Mouse (Mus musculus) gastrocnemius, postnatal 4 days (tissue): ENCODE measurements around the gene Ptgs1. TPM values are rescaled to one million over a fixed set of nuclear protein-coding genes. Genes with fewer than 3 reads are reported as not detected.

Experiments
- DNase-seq, 2 experiments: peaks; one replicate each; pipeline ENCODE4 v3.0.0; 2021 to 2022; ENCODE audit warnings: low spot score in 2 of 2, mixed read lengths in 2 of 2
- total RNA-seq, 2 experiments: library from RNA; stranded (reverse); gene quantifications; 2 replicates each; pipeline ENCODE4 v1.2.3; 2021

The Ptgs1 gene
- total RNA-seq, 2 experiments from 2014 or later, result 5.7 to 6.7 TPM

DNA sequence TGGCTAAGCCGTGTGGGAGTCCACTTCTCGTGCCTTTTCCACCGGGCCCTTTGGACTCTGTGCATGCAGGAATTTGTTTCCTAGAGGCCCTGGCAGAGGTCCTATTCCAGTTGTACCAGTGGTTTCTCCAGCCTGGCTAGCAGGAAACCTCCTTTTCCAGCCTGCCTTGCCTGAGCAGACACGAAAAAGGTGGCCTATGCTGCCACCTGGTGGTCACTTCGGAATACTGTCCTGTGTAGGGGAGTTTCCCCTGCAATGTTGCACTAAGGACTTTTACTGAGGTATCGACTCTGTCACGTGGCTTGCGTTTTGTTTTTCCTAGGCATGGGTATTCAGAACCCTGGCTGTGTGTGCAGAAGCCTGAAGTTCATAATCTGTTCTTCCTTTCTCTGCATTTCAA is 16.2 kb upstream of the Ptgs1 start:
- peak; percentile 76 to 81 for DNase-seq

DNA sequence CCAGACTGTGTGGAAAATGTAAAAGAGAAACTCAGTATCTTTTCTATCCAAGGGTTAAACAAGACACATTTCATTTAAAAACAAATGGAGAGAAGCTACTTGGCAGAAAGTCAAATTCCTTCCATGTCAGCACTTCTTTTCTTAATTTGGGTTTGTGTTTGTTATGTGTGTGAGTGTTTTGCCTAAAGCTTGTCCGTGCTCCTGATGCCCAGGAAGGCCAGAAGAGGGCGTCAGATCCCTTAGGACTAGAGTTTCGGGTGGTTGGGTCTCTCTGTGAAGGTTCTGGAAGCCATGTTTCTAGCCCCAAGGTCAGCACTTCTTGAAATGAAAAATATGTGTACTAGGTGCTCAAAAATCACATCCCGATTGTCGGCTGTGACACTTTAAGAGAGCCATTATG is 15.8 kb upstream of the Ptgs1 start:
- DNase-seq, result no peak

DNA sequence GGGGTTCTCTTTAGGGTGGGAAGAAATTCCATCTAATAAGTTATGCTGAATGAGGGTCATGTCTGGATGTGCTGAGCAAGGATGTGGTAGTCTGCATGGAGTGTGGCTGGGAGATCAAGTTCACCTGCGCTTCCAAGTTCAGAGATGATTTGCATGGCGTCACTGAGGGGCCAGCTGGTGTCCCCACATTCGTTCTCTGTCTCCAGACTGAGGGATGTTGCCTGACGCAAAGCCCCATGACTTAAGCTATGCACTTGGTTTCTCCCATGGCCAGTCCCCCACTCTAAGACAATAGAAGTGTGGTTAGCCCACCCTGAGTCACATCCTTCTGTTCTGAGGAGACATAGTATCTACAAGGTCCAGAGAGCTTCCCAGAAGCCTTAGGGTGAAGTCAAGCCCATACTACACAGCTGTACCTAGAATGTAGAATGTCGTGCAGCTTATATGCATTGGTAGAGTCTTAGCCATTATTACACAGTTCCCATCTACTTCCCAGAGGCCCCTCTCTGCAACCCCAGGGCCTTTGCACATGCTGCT is 15.0 kb upstream of the Ptgs1 start:
- DNase-seq, result no peak

DNA sequence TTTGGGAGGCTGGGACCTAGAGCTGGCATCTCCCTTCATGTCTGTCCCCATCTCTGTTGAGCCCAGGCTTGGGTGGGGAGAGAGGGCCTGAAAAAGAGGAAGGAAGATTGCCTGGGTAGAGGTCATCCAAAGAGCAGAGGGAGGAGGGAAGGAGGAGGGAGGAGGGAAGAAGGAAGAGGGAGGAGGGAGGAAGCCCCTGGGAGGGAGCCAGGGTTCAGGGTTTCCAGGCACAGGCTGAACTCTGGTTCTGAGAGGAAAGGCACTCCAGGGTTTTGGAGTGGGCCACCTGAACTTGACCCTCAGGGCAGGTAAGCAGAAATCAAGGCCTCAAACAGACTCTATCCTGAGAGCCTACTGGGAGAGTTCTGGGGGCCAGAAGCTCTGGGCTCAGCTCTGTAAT is 13.7 kb upstream of the Ptgs1 start:
- no peak for DNase-seq

DNA sequence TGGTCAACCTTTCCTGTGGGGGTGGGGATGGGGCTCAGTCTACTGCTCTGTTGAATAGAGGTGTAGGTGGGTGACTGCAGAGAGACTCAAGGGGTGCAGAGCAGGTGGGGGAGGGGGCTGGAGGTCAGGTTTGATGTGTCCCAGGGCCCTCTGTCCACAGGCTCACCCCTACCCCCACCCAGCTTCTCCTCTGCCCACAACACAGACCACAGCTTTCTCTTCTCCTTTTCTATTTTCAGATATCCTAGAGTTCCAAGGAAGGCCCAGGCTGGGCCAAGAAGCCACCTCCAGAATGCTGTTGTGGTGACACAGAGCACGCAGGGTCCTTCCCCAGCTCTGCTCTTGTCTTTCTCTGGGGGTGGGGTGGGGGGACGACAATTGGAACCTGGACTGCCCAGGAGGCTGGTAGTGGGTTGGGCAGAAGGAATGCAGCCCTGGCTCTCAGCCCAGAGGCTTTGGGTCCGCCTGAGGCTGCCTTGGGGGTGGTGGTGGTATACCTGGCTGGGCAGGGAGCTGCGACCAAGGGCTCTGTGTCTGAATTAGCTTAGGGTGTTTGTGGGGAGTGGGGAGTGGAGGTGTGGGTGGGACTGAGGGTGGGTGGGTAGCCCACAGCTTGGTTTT is 13.2 kb upstream of the Ptgs1 start:
- DNase-seq, result no peak

DNA sequence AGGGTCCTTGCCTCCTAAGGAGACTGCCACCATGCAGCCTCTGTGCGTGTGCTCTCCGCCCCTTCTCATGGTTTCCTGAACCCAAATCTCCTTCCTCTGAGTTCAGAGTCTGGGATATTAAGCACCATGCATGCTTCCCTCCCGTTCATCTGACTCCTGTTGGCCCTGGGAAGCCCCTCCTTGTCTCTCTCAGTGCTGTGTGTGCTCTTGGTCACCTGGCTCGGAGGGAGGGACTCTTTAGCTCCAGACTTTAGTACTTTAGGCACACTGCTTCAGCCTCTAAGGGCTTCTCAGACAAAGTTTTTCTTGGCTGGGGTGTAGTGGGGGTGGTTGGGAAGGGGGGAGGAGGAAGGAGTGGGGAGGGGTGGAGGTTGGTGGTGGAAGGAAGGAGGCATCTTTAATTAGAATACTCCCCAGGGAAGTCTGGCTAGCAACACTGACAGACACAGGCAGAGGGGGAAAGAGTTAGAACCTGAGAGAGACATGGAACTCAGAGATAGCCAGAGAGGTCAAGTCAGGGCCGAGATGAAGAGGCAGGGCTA is 12.5 kb upstream of the Ptgs1 start:
- DNase-seq, result no peak

DNA sequence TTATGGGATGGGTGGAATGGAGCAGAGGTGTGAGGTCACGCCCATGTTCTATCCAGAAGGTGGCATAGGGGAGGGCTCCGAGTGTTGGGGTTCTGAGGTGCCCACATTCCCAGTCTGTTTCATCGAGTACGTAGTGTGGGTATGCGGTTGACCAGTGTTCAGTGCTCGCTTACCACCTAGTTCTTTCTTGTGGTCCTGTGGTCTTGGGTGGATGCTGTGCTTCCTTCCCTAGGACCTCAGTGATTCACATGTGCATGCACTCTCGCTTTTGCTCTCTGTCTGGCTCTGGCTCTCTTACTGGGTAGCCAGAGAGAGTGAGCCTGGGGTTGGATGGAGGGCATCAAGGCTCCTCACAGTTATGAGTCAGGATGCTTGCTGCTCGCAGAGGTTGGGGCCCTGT is 10.1 kb upstream of the Ptgs1 start:
- DNase-seq, result no peak

DNA sequence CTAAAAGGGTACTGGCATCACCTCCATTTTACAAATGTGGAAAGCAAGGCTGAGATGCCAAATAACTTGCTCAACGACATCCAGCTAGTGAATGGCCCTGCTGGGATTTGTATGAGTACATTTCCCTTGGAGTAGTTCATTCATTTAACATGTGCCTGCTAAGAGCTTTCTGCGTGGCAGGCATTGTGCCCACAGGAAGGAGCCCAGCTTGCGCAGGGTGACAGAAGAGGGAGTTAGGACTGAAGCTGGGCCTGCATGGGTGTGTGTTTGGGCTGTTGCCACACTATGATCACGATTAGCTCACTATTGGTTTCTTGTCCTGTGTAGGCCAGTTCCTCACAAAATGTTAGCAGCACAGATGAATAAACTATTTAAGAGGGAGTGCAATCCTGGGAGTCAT is 9.3 kb upstream of the Ptgs1 start:
- DNase-seq, result no peak

DNA sequence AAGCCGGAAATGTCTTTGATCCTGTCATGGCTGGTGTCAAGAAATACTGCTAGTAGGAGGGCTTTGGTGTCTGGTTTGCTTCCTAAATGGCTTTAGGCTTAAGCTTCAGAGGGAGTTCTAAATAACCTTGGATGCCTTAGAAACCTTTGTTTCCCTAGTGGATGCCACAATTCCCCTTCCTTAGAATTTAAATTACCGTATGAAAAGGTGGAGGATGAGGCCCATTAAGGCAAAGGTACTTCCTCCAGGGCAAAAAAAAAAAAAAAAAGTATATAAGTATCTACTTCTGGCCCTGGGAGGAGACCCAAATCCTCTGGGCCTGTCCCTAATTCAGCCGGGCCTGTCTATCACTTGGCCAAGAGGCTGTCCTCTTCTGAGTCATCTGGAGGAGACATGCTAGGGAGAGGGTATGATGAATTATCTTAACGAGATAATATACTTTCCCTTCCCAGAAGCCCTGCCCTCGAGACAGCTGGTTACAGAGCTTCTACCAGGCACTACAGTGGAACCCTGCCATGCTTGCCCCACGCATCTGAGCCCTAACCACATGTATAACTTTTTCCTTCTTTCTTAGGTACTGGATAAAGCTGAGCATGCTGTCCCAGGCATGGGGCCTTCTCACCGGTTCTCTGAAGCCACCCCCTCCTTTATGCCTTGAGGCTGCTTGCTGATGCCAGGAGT is 7.9 kb upstream of the Ptgs1 start:
- DNase-seq, result no peak

DNA sequence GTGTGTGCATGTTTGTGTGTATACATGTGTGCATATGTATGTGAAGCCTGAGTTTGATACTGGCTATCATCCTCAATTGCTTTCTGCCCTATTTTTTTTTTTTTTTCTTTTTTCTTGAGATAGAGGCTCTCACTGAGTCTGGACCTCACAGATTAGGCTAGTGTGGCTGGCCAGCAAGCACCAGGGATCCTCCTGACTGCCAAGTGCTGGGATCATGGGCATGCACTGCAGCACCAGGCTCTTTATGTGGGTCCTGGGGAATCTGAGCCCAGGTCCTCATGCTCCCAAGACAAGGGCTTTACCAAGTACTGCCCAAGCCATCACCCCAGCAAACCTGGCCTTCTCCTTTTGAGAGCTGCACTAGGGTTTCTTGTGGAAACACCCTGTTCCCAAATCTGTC is 6.8 kb upstream of the Ptgs1 start:
- DNase-seq, result no peak

DNA sequence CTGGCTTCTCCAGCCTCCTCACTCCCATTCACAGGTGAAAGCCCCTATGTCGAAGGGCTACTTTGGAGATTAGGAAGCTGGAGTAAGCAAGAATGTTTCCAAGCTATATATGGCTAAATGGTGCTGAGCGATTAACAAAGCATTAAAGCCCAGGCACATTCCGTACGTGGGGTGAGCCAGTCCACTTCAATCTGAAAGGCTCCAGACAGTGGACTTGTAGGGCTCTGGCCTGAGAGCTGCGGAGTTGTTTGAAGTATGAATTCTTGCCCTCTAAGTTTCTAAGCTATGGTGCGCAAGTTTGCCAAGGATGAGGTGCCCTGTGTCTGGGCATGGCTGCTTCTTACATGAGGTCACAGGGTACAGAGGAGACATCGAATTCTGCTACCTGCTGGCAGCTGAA is 6.1 kb upstream of the Ptgs1 start:
- no peak for DNase-seq

DNA sequence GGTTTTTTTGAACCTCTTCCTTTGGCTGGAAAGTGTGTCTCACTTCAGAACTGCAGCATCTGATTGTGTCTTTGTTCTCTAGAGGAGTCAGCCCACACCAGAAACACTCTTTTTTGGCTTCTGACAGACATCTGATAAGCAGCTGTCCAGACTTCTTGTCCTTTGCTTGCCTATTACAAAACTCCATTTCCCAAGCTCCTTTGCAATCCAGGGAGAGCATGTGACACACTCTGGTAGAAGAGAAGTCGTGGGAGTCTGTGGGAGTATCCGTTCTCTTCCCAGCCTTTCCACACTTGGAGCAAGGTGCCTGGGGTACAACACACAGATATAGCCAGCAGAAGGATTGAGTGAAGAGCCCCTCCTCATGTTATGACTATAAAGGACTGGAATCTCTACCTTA is 5.6 kb upstream of the Ptgs1 start:
- DNase-seq, result no peak

DNA sequence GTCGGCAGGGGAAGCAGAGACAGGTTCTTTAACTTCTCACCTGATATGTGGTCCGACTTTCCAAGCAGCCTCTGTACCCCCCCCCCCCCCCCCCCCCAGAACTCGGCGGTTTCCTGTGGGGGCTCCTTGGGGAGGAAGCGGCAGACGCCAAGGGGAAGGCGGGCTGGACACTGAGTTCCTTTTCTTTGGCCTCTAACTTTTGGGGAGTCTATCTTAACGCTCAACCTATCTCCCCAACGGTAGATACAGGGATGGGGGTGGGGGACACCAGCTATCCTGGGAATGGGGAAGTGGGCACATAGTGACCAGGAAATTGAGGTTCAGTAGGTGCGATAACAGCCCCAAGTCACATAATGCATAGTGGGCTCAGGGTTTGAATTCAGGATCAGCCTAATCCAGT is 741 bp downstream of the Ptgs1 start:
- DNase-seq, result no peak

DNA sequence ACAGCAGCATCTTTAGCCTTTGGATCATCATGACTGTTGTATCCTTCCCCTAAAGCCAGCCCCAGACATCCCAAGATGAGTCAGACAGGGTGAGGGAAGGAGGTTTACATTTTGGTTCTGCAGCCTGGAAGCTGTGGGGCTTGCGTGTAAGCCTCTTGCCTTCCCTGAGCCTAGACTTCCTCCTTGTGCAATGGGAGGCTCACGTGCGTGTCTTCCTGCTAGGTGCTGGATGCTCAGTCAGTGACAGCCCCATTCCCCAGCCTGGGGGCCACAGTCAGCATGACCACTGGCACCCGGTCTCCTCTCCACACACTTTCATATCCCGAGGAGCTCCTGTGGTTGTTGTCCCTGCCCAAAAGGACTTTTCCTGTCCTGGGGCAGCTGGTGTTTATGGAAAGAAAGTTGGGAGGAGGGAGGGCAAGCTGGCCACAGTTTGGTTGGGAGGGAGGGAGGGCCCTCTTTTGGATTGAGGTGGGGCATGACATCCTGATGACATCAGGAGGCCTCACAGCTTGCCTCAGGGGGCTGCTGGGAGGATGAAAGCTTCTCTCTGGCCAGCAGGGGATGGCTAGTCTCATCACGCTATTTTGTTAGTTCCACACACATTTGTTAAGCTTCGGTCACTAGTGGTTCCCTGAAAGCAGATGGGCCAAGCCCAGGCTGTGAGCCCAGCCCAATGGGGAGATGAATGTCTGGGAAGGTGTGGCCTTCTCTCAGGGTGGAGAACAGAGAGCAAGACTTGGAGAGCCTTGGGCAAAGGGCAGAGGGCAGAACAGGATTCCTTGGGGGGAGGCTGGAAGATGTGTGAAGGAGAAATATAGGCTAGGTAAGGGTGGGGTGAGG is 4.5 kb downstream of the Ptgs1 start:
- no peak for DNase-seq

DNA sequence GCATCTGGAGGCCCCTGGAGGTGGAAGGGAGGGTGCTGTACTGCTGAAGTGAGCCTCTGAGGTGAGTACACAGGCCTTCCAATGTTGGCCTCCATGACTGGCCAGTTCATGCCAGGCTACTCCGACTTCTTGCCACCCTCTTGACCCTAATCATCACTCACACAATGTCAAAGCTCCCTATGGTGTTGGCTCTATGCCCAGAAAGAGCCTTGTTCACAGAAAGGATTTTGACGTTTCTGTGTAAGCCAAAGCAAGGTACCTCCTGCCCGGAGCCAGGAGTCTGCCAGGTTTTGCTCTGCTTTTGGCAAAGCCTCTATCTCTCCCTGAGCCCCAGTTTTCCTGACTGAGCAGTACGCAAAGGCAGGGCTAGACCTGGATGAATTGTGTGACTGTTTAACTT is 5.7 kb downstream of the Ptgs1 start:
- no peak for DNase-seq

DNA sequence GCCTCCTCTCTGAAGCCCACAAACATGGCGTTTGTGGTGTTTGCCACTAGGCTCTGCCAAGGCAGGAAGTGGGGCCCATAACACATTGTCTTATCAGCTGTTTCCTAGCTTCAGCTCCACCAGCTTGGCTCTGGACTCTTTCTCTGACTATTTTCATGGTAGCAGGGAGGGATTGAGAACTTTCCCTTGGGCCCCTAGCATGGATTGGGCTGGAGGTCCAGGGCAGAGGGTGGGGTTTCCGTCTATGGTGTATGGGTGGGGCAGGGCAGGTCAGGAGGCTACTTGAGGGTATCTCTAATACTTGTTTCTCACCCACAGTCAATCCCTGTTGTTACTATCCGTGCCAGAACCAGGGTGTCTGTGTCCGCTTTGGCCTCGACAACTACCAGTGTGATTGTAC is 6.7 kb downstream of the Ptgs1 start:
- DNase-seq, result no peak

DNA sequence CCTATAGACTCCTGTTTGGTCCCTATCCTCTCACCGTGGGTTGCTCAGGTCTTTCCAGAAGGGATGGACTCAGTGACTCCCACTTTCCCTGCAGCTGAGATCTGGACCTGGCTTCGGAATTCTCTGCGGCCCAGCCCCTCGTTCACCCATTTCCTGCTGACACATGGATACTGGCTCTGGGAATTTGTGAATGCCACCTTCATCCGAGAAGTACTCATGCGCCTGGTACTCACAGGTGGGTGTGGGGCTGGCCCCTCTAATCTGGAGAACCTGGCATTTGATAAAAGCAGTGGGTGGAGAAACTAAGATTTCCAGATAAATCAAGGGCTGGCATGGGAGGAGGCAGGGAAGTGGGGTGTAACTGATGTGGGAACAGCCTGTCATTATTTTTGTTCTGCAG is 7.3 kb downstream of the Ptgs1 start:
- DNase-seq, result no peak

DNA sequence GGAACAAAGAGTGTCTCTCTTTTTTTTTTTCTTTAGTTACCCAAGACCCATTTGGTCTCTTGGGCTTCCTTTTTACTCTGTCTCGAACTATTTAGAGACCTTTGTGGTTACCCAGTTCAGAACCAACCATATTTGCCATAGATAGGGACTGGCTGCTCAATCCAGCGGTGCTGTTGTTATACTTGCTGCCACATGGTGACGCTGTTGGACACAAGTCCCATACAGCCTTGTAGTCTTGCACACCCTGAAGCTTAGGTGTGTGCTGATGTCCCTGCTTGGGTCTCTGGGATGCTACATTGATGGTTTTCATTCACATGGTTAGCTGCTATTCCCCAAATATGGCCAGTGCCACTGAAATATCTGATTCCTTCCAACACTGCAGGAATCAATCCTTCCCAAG is 8.2 kb downstream of the Ptgs1 start:
- no peak for DNase-seq

DNA sequence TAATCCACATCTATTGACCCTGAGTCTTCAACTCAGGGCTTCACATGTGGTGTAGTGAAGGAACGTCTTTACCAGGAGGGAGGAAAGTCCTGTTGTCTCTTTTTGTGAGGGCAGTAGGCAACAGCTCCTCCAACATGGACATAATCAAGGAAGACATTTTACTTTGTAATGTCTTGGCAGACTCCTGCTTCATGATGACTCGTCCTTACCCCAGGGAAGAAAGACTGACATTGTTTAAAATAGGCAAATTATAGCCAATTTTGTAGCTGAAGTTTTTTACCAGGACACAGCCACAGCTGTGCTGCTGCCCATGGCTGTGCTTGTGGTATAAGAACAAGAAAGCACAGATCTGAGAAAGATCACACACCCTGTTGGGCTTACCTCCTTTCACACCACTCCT is 8.7 kb downstream of the Ptgs1 start:
- no peak for DNase-seq

DNA sequence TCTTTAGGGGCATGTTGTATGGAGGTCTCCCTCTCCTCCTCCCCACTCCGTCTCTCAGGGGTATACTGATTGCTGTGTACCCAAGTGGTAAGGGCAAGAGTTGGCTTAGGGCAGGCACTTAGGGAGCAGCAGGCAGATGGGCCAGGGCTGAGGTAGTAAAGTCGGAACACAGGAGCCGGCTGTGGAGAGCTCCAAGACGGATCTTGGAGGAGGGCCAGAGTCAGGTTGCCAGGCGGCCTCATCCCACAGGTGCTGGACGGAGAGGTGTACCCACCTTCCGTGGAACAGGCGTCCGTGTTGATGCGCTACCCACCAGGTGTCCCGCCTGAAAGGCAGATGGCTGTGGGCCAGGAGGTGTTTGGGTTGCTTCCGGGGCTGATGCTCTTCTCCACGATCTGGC is 12.3 kb downstream of the Ptgs1 start:
- DNase-seq, result no peak

DNA sequence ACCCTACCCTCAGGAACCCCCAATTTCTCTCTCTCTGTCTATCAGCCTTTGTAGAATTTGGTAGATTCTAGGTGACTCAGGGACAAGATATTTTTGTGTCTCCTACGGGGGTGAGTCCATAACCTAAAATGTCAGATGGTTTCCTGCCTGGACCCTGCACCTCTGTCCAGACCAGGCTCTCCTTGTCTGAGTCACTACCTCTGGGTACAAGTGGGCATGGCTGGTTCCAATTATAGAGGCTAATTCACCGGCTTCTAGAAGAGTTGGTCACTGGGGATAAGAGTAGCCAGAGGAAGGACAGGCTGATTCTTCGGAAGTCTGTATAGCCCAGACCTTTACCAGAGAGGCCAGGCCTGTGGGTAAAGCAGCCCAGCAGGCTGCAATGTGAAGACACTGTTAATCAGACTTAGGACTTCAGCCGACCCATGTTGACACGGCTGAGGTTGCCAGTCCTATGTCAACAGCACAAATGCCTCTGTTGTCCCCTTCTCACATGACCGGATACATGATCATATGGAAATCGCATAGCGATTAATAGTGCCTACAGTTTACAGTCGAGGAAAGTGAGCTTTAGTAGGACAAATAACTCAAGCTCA is 13.2 kb downstream of the Ptgs1 start:
- DNase-seq, result no peak

DNA sequence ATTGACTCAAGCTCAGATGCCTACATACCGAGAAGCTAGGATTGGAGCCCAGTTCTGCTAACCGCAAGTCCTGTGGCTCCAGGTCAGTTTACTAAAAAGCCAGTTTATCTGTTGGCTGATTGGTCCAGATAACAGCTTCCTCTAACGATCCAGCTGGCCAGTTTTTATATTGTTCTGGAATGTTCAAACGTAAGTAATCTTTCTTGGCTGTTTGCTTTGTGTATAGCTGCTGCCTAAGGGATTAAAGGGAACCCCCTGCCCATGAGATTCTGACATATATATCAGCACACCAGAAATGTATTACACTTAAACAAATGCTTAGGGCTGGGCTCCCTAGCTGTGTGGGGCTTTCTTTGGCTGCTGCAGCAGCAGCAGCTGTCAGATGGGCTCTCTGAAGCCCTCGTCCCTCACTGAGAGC is 13.7 kb downstream of the Ptgs1 start:
- no peak for DNase-seq
